Mouse (Mus musculus): ENCODE results near the gene Adcyap1r1. TPM values are rescaled to one million over a fixed set of nuclear protein-coding genes. Genes with fewer than 3 reads are reported as not detected.

Adcyap1r1 gene
- polyA plus RNA-seq, 1 experiment from 2014 or later: 73.4 TPM

DNA sequence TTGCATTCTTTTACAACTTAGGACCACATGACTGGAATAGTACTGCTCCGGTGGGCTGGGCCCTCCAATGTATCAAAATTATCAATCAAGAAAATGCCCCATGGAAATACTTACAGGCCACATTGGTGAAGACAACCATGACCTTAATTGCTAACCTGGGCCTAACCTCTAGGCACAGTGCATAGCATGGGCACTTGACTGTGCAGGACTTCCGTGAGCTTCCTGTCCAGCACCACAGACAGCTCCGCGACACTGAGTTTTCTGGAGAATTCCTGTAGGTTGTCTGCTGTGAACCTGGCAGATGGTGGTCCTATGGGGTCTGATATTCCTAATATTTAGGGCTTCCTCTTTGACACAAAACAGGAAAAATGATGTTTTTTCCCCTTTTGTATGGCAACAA lies 54.7 kb downstream of the Adcyap1r1 start:
- no peaks in the 10 kb centered on the region for H3K36me3 ChIP-seq (replicated peaks; ENCODE audit: control insufficient read depth, insufficient read depth)
- H3K4me1 ChIP-seq (replicated peaks; ENCODE audit: control insufficient read depth, insufficient read depth, low read length): no peaks in the 10 kb centered on the region
- no peaks in the 10 kb centered on the region for H3K27me3 ChIP-seq (ENCODE audit: control insufficient read depth, insufficient read depth, low read length)
- 83% methylated on average over 4 of the region's 4 CpGs for WGBS
- ATAC-seq (ENCODE audit: low FRiP score) (no peak), DNase-seq (ENCODE audit: low spot score) (no peak)
- H3K9me3 ChIP-seq (ENCODE audit: control insufficient read depth, low read length): no peaks in the 10 kb centered on the region
- no peak overlapping the region for H3K9ac ChIP-seq
- H3K4me3 ChIP-seq (replicated peaks; ENCODE audit: low read length): no peak overlapping the region
- no peak overlapping the region for H3K27ac ChIP-seq
- H3K4me2 ChIP-seq (replicated peaks): no peak overlapping the region

DNA sequence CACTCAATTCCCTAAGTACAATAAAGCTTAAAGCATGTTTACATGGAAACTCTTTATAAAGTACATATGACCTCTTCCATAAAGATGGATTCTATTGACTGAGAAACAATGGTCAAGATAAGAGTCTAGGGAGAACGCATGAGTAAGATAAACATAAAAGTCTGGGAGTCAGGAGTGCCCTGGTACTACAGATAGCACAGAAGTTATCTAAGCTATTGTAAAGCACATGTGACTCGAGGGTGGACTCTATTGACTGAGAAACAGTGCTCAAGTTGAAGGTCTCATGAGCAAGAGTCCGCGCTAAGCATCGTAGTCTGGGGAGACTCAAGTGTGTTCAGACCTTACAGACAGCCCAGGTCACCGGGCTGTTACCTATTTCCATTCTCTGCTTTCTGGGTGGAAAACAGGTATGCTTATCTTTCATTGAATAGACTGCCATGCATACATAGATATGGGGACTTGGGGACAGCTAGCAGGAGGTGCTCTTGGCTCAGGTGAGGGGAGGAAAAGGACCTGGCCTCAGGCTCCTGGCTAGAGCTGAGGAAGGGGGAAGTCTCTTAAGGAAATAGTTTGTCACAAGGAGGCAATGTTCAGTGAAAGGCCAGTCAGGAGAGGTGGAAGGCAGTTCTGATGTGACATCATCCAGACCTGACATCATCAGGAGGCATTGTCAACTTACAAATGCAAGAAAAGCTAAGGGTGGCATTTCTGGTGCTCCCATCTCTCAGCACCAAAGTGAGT lies 57.5 kb downstream of the Adcyap1r1 start:
- H3K4me3 ChIP-seq (replicated peaks; ENCODE audit: low read length): no peak overlapping the region
- H3K4me2 ChIP-seq (replicated peaks): no peak overlapping the region
- no peak overlapping the region for H3K27ac ChIP-seq
- no peak overlapping the region for H3K9ac ChIP-seq
- DNase-seq (ENCODE audit: low spot score) (no peak), ATAC-seq (ENCODE audit: low FRiP score) (no peak)
- H3K9me3 ChIP-seq (ENCODE audit: control insufficient read depth, low read length): no peaks in the 10 kb centered on the region
- peaks cover 4% of the 10 kb centered on the region; the same call in 1 of the 2 replicates for H3K4me1 ChIP-seq (replicated peaks; ENCODE audit: control insufficient read depth, insufficient read depth, low read length)
- no peaks in the 10 kb centered on the region for H3K36me3 ChIP-seq (replicated peaks; ENCODE audit: control insufficient read depth, insufficient read depth)
- no peaks in the 10 kb centered on the region for H3K27me3 ChIP-seq (ENCODE audit: control insufficient read depth, insufficient read depth, low read length)
- WGBS: 88% methylated on average over 6 of the region's 6 CpGs

DNA sequence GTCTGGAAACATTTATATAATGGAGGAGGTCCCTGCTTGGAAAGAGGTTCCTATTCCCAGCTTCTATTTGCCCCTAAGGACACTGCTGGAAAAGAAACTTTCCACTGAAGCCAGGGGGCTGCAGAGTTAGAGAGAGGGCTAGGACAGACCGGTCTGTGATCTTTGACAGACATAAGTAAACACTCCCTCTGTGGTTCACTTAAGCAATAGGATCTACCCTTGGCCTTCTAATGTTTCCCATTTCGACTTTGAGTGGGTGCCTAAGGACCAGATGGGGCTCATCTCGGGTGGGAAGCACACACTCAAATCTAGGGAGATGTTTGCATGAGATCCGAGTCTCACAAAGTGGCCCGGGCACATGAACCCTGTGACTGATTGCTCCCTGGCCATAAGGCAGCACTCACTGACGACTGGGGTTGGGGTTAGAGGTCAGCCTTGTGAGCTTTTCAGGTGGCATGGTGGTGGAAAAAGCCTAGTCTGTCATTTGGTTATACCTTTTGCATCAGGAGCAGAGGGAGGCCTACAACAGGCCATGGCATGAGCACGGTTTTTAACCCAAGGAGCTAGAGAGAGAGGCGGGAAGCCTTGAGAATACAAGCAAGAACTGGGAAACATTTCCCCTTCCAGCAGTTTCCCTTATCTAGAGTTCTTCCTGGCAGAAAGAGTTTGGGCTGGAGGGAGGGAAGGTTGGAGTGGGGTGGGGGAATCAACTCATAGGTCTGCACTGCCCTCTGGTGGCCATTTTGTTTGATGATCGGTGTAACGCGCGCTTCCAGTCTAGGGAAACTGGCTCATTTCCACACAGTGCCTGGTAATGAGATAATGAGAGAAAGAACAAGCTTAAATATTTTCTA lies 59.7 kb downstream of the Adcyap1r1 start:
- WGBS: 39% methylated on average over 12 of the region's 12 CpGs
- Histone ChIP-seq H3K4me3 (replicated peaks; ENCODE audit: low read length) (no peak overlapping the region), H3K4me1 (replicated peaks; ENCODE audit: control insufficient read depth, insufficient read depth, low read length) (peaks cover 4% of the 10 kb centered on the region; the same call in 1 of the 2 replicates), H3K4me2 (replicated peaks) (no peak overlapping the region), H3K9ac (no peak overlapping the region), H3K36me3 (replicated peaks; ENCODE audit: control insufficient read depth, insufficient read depth) (no peaks in the 10 kb centered on the region), H3K27ac (no peak overlapping the region), H3K9me3 (ENCODE audit: control insufficient read depth, low read length) (peaks cover 6% of the 10 kb centered on the region), H3K27me3 (ENCODE audit: control insufficient read depth, insufficient read depth, low read length) (no peaks in the 10 kb centered on the region)
- ATAC-seq (ENCODE audit: low FRiP score) (peak; percentile 88), DNase-seq (ENCODE audit: low spot score) (peak; percentile 92)

DNA sequence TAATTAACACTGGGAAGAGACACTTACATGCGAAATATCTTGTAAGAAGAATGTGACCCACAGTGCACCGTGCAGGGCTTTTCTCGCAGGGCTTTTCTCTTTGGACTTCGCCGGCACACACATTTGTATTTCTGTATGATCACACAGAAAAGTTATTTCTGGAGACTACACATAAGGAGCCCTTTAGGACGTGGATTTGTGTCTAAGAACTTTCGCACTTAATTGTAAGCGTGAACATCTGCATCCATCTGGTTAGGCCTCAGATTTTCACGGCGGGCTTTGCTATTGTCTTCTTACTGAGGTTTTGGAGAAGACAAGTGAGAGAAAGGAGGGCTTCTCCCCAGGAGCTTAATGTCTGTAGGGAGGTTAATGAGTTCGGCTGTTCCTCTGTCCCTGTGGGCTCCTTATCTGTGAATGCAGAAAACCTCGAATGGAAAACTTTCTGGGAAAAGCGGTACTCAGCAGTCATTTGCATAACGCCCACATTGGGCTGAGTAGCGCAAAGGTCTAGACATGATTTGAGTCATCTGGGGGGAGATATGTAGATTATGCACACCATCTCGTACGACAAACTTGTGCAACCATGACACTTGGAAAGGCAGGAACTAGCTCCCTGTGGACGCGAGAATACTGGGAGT lies 60.4 kb downstream of the Adcyap1r1 start:
- H3K27me3 ChIP-seq (ENCODE audit: control insufficient read depth, insufficient read depth, low read length): no peaks in the 10 kb centered on the region
- peaks cover 6% of the 10 kb centered on the region for H3K9me3 ChIP-seq (ENCODE audit: control insufficient read depth, low read length)
- peaks cover 4% of the 10 kb centered on the region; the same call in 1 of the 2 replicates for H3K4me1 ChIP-seq (replicated peaks; ENCODE audit: control insufficient read depth, insufficient read depth, low read length)
- no peak overlapping the region for H3K4me3 ChIP-seq (replicated peaks; ENCODE audit: low read length)
- no peak overlapping the region for H3K9ac ChIP-seq
- 26% methylated on average over 19 of the region's 19 CpGs for WGBS
- DNase-seq (ENCODE audit: low spot score) (no peak), ATAC-seq (ENCODE audit: low FRiP score) (0 out of 2 replicates have a peak, but pooled peaks have one; percentile 22)
- peak overlapping the region; percentile 10; the same call in 1 of the 2 replicates for H3K4me2 ChIP-seq (replicated peaks)
- no peaks in the 10 kb centered on the region for H3K36me3 ChIP-seq (replicated peaks; ENCODE audit: control insufficient read depth, insufficient read depth)
- no peak overlapping the region for H3K27ac ChIP-seq

DNA sequence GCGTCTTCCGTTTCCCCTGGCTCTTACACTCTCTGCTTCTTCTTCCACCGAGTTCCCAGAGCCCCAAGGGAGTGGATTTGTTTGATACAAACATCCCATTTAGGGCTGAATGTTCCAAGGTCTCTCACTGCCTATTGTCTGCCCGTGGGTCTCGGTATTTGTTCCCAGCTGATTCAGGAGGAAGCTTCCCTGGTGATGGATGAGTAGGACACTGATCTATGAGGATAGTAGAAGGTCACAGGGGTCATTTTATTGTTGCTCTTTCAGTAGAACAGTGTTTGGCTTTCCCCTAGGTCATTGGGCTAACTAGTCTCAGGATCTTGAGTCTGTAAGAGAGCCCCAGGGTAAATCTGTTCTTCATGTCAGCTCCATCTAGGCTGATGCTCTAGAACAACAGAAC lies 61.7 kb downstream of the Adcyap1r1 start:
- DNase-seq (ENCODE audit: low spot score) (no peak), ATAC-seq (ENCODE audit: low FRiP score) (no peak)
- H3K9ac ChIP-seq: no peak overlapping the region
- peaks cover 6% of the 10 kb centered on the region for H3K9me3 ChIP-seq (ENCODE audit: control insufficient read depth, low read length)
- H3K36me3 ChIP-seq (replicated peaks; ENCODE audit: control insufficient read depth, insufficient read depth): no peaks in the 10 kb centered on the region
- no peaks in the 10 kb centered on the region for H3K27me3 ChIP-seq (ENCODE audit: control insufficient read depth, insufficient read depth, low read length)
- H3K4me1 ChIP-seq (replicated peaks; ENCODE audit: control insufficient read depth, insufficient read depth, low read length): peaks cover 4% of the 10 kb centered on the region; the same call in 1 of the 2 replicates
- H3K27ac ChIP-seq: no peak overlapping the region
- 39% methylated on average over 5 of the region's 5 CpGs for WGBS
- H3K4me2 ChIP-seq (replicated peaks): no peak overlapping the region
- H3K4me3 ChIP-seq (replicated peaks; ENCODE audit: low read length): no peak overlapping the region

DNA sequence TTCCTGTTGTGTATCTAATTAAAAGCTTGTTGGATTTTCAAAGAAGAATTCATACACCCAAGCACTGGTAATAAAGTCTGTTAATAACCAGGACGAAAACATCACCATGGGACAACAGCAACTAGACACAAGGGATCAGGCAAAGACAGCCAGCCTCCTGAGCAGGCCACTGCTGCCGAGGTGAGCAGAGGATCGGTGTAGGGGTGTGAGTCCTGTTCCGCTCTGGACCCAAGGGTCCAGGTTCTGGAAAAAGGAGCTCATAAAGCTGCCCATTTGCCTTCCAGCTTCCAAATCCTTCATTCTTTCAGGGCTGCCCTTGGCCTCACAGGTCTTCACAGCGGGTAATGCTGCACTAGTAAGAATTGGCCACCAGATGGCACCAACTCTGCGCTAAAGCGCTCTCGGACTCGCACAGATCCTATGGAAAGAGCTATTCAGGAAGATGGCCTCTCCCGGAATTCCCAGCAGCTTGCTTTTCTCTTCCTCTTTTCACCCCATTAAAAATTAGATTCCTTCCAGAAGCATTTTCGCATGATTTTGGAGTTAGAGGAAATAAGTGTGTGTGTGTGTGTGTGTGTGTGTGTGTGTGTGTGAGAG lies 67.9 kb downstream of the Adcyap1r1 start:
- 19% methylated on average over 11 of the region's 11 CpGs for WGBS

DNA sequence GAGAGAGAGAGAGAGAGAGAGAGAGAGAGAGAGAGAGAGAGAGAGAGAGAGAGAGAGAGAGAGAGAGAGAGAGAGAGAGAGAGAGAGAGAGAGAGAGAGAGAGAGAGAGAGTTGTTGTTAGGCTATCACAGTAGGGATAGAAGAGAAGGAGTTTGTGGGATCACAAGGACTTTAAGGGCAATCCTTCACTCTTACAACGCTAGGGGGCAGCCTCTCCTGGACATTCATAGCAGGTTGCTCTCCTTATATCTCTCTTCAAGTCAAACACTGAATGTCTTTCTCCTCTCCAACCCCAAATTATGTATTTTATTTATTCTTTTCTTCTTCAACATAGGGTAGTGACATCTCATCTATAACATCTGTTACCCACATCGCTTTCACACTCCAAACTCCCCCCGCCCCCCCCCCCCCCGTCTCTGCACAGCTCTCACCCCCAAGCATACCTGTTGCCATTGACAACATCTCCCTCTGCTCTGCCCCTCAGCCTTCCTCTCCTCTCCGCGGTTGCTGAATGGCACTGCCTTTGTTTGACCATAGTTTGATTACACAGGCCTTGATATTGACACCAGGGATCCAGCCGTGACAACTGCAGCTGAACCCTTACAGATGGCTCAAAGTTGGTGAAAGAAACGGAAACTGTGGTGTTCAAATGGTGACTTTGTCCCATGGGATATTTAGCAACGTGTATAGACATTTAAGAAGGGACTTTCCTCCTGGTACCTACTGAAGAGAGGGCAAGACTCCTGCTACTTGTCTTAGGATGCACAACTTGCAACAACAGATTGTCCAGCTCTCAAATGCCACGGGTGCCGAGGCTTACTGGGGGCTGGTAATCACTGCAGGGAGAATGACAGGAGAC lies 68.7 kb downstream of the Adcyap1r1 start:
- peak; percentile 90 for DNase-seq (ENCODE audit: low spot score)
- H3K9me3 ChIP-seq (ENCODE audit: control insufficient read depth, low read length): no peaks in the 10 kb centered on the region
- peak overlapping the region; percentile 33 for H3K4me2 ChIP-seq (replicated peaks)
- WGBS: 25% methylated on average over 11 of the region's 11 CpGs
- no peaks in the 10 kb centered on the region for H3K4me1 ChIP-seq (replicated peaks; ENCODE audit: control insufficient read depth, insufficient read depth, low read length)
- no peak overlapping the region for H3K27ac ChIP-seq
- no peaks in the 10 kb centered on the region for H3K36me3 ChIP-seq (replicated peaks; ENCODE audit: control insufficient read depth, insufficient read depth)
- H3K9ac ChIP-seq: no peak overlapping the region
- H3K27me3 ChIP-seq (ENCODE audit: control insufficient read depth, insufficient read depth, low read length): no peaks in the 10 kb centered on the region
- peak; percentile 72 for ATAC-seq (ENCODE audit: low FRiP score)
- H3K4me3 ChIP-seq (replicated peaks; ENCODE audit: low read length): no peak overlapping the region

More for the DNA sequence above, 67.9 kb downstream of the Adcyap1r1 start:
- DNase-seq (ENCODE audit: low spot score): peak; percentile 98
- Histone ChIP-seq H3K27me3 (ENCODE audit: control insufficient read depth, insufficient read depth, low read length) (no peaks in the 10 kb centered on the region), H3K4me2 (replicated peaks) (peak overlapping the region; percentile 33), H3K36me3 (replicated peaks; ENCODE audit: control insufficient read depth, insufficient read depth) (no peaks in the 10 kb centered on the region), H3K4me1 (replicated peaks; ENCODE audit: control insufficient read depth, insufficient read depth, low read length) (no peaks in the 10 kb centered on the region), H3K27ac (no peak overlapping the region), H3K9ac (no peak overlapping the region), H3K4me3 (replicated peaks; ENCODE audit: low read length) (no peak overlapping the region), H3K9me3 (ENCODE audit: control insufficient read depth, low read length) (peaks cover 6% of the 10 kb centered on the region)
- peak; percentile 92 for ATAC-seq (ENCODE audit: low FRiP score)

DNA sequence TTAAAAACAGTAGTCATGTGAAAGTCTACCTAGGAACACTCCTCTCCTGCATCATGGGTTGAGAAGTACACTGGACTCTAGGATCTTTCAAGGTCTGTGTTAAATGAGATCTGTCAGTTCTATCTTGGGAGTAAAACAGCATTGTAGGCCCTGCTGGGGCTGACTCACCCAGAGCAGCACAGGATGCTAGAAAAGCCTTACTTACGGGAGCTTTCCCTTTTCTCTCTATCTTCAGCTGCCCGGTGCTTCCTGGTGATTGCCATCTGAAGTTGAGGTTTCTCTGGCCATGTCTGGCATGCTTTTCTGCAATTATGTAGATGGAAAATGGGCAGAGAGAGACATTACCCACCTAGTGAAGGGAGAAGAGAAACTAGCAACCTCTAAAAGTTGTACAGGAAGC lies 84.7 kb downstream of the Adcyap1r1 start:
- no peak overlapping the region for H3K4me2 ChIP-seq (replicated peaks)
- no peak overlapping the region for H3K4me3 ChIP-seq (replicated peaks; ENCODE audit: low read length)
- no peak overlapping the region for H3K27ac ChIP-seq
- 79% methylated on average over 2 of the region's 2 CpGs for WGBS
- no peaks in the 10 kb centered on the region for H3K36me3 ChIP-seq (replicated peaks; ENCODE audit: control insufficient read depth, insufficient read depth)
- H3K9me3 ChIP-seq (ENCODE audit: control insufficient read depth, low read length): no peaks in the 10 kb centered on the region
- no peak for DNase-seq (ENCODE audit: low spot score)
- no peak overlapping the region for H3K9ac ChIP-seq
- ATAC-seq (ENCODE audit: low FRiP score): no peak
- no peaks in the 10 kb centered on the region for H3K27me3 ChIP-seq (ENCODE audit: control insufficient read depth, insufficient read depth, low read length)
- H3K4me1 ChIP-seq (replicated peaks; ENCODE audit: control insufficient read depth, insufficient read depth, low read length): 0 out of 2 replicates have a peak, but pooled peaks cover 8% of the 10 kb centered on the region
